Mouse (Mus musculus): Measurements from ENCODE around the gene Cgas. TPM values are rescaled to one million over a fixed set of nuclear protein-coding genes. Genes with fewer than 3 reads are reported as not detected.
"Not testable (repeated sequence)": the region's sequence is repeated elsewhere in the genome, so short reads cannot be mapped to it uniquely, and the experiment has no call there.

The Cgas gene
- polyA plus RNA-seq, 1 experiment from 2014 or later, result 2.5 TPM

GRCm38 (mm10) chr9:78478009-78478605 lies 35.1 kb upstream of the Cgas start:
- H3K9me3 ChIP-seq; ATAC-seq (ENCODE audit: insufficient read depth, low FRiP score, low read depth); H3K9ac ChIP-seq; H3K27me3 ChIP-seq (replicated peaks); H3K4me1 ChIP-seq; H3K4me3 ChIP-seq (replicated peaks); H3K4me2 ChIP-seq: not testable (repeated sequence)
- Histone ChIP-seq H3K27ac (0 out of 2 replicates have a peak overlapping the region, but pooled peaks have one; percentile 22), H3K36me3 (peaks cover 24% of the 10 kb centered on the region)
- 63% methylated on average over 1 of the region's 1 CpGs for WGBS

GRCm38 (mm10) chr9:78477021-78477551 lies 34.0 kb upstream of the Cgas start:
- 7% methylated on average over 5 of the region's 5 CpGs for WGBS
- no peak overlapping the region for H3K4me2 ChIP-seq
- H3K9me3 ChIP-seq, result no peaks in the 10 kb centered on the region
- no peak for ATAC-seq (ENCODE audit: insufficient read depth, low FRiP score, low read depth)
- H3K36me3 ChIP-seq, result peaks cover 24% of the 10 kb centered on the region
- H3K9ac ChIP-seq, result no peak overlapping the region
- H3K27me3 ChIP-seq (replicated peaks), result no peaks in the 10 kb centered on the region
- H3K27ac ChIP-seq, result peak overlapping the region; percentile 14; the same call in 1 of the 2 replicates
- no peak overlapping the region for H3K4me3 ChIP-seq (replicated peaks)
- H3K4me1 ChIP-seq, result no peaks in the 10 kb centered on the region; the same call in 1 of the 2 replicates

- no peak overlapping the region for H3K4me3 ChIP-seq (replicated peaks)
- H3K27me3 ChIP-seq (replicated peaks), result no peaks in the 10 kb centered on the region
- WGBS, result 24% methylated on average over 1 of the region's 1 CpGs
- peaks cover 24% of the 10 kb centered on the region for H3K36me3 ChIP-seq
- no peak overlapping the region for H3K4me2 ChIP-seq
- no peak for ATAC-seq (ENCODE audit: insufficient read depth, low FRiP score, low read depth)
- no peak overlapping the region for H3K9ac ChIP-seq
- peak overlapping the region; percentile 14; the same call in 1 of the 2 replicates for H3K27ac ChIP-seq
- no peaks in the 10 kb centered on the region; the same call in 1 of the 2 replicates for H3K4me1 ChIP-seq
- H3K9me3 ChIP-seq, result no peaks in the 10 kb centered on the region
These were observed 33.5 kb upstream of the Cgas start for GRCm38 (mm10) chr9:78476531-78477020.

GRCm38 (mm10) chr9:78475873-78476272 lies 32.8 kb upstream of the Cgas start:
- Histone ChIP-seq H3K36me3 (peaks cover 24% of the 10 kb centered on the region), H3K27ac (no peak overlapping the region), H3K9me3 (no peaks in the 10 kb centered on the region), H3K9ac (no peak overlapping the region), H3K27me3 (replicated peaks) (no peaks in the 10 kb centered on the region), H3K4me1 (no peaks in the 10 kb centered on the region; the same call in 1 of the 2 replicates), H3K4me3 (replicated peaks) (no peak overlapping the region), H3K4me2 (no peak overlapping the region)
- no peak for ATAC-seq (ENCODE audit: insufficient read depth, low FRiP score, low read depth)
- WGBS, result 87% methylated on average over 4 of the region's 4 CpGs

- WGBS, result 84% methylated on average over 2 of the region's 2 CpGs
These were observed 32.3 kb upstream of the Cgas start for GRCm38 (mm10) chr9:78475383-78475780.

GRCm38 (mm10) chr9:78474771-78475382 lies 31.8 kb upstream of the Cgas start:
- H3K36me3 ChIP-seq, result peaks cover 31% of the 10 kb centered on the region
- no peak overlapping the region for H3K4me3 ChIP-seq (replicated peaks)
- H3K27me3 ChIP-seq (replicated peaks), result no peaks in the 10 kb centered on the region
- H3K9ac ChIP-seq, result no peak overlapping the region
- H3K9me3 ChIP-seq, result no peaks in the 10 kb centered on the region
- no peaks in the 10 kb centered on the region; the same call in 1 of the 2 replicates for H3K4me1 ChIP-seq
- no peak overlapping the region for H3K4me2 ChIP-seq
- no peak for ATAC-seq (ENCODE audit: insufficient read depth, low FRiP score, low read depth)
- no peak overlapping the region for H3K27ac ChIP-seq
- 80% methylated on average over 5 of the region's 5 CpGs for WGBS

More at GRCm38 (mm10) chr9:78475383-78475780, 32.3 kb upstream of the Cgas start:
- H3K27me3 ChIP-seq (replicated peaks), result no peaks in the 10 kb centered on the region
- H3K27ac ChIP-seq, result no peak overlapping the region
- no peak overlapping the region for H3K4me2 ChIP-seq
- ATAC-seq (ENCODE audit: insufficient read depth, low FRiP score, low read depth), result no peak
- peaks cover 28% of the 10 kb centered on the region for H3K36me3 ChIP-seq
- no peak overlapping the region for H3K9ac ChIP-seq
- H3K9me3 ChIP-seq, result no peaks in the 10 kb centered on the region
- H3K4me3 ChIP-seq (replicated peaks), result no peak overlapping the region
- no peaks in the 10 kb centered on the region; the same call in 1 of the 2 replicates for H3K4me1 ChIP-seq

GRCm38 (mm10) chr9:78474270-78474669 lies 31.2 kb upstream of the Cgas start:
- H3K36me3 ChIP-seq, result peaks cover 28% of the 10 kb centered on the region
- 63% methylated on average over 2 of the region's 2 CpGs for WGBS
- no peak overlapping the region for H3K4me2 ChIP-seq
- no peaks in the 10 kb centered on the region for H3K27me3 ChIP-seq (replicated peaks)
- no peak overlapping the region for H3K9ac ChIP-seq
- H3K27ac ChIP-seq, result no peak overlapping the region
- no peak for ATAC-seq (ENCODE audit: insufficient read depth, low FRiP score, low read depth)
- H3K4me1 ChIP-seq, result no peaks in the 10 kb centered on the region; the same call in 1 of the 2 replicates
- no peak overlapping the region for H3K4me3 ChIP-seq (replicated peaks)
- no peaks in the 10 kb centered on the region for H3K9me3 ChIP-seq

GRCm38 (mm10) chr9:78473588-78473987 lies 30.6 kb upstream of the Cgas start:
- peaks cover 24% of the 10 kb centered on the region for H3K36me3 ChIP-seq
- ATAC-seq (ENCODE audit: insufficient read depth, low FRiP score, low read depth), result no peak
- H3K9ac ChIP-seq, result no peak overlapping the region
- H3K4me2 ChIP-seq, result no peak overlapping the region
- WGBS, result 76% methylated on average over 8 of the region's 8 CpGs
- H3K4me3 ChIP-seq (replicated peaks), result no peak overlapping the region
- no peaks in the 10 kb centered on the region for H3K9me3 ChIP-seq
- H3K27ac ChIP-seq, result no peak overlapping the region
- H3K27me3 ChIP-seq (replicated peaks), result no peaks in the 10 kb centered on the region
- no peaks in the 10 kb centered on the region for H3K4me1 ChIP-seq

GRCm38 (mm10) chr9:78465725-78466124 lies 22.7 kb upstream of the Cgas start:
- Histone ChIP-seq H3K27ac (no peak overlapping the region), H3K9ac (no peak overlapping the region), H3K4me2 (no peak overlapping the region), H3K4me1 (no peaks in the 10 kb centered on the region), H3K4me3 (replicated peaks) (no peak overlapping the region), H3K9me3 (no peaks in the 10 kb centered on the region), H3K36me3 (peaks cover 23% of the 10 kb centered on the region), H3K27me3 (replicated peaks) (no peaks in the 10 kb centered on the region)
- 83% methylated on average over 3 of the region's 3 CpGs for WGBS
- ATAC-seq (ENCODE audit: insufficient read depth, low FRiP score, low read depth), result no peak

GRCm38 (mm10) chr9:78463337-78463736 lies 20.3 kb upstream of the Cgas start:
- H3K27me3 ChIP-seq (replicated peaks), result no peaks in the 10 kb centered on the region
- H3K4me2 ChIP-seq, result no peak overlapping the region
- H3K4me1 ChIP-seq, result no peaks in the 10 kb centered on the region
- H3K9ac ChIP-seq, result no peak overlapping the region
- peaks cover 24% of the 10 kb centered on the region for H3K36me3 ChIP-seq
- no peak overlapping the region for H3K4me3 ChIP-seq (replicated peaks)
- no peaks in the 10 kb centered on the region for H3K9me3 ChIP-seq
- 88% methylated on average over 4 of the region's 4 CpGs for WGBS
- no peak for ATAC-seq (ENCODE audit: insufficient read depth, low FRiP score, low read depth)
- no peak overlapping the region for H3K27ac ChIP-seq

GRCm38 (mm10) chr9:78457026-78457425 lies 14.0 kb upstream of the Cgas start:
- Histone ChIP-seq H3K4me1 (no peaks in the 10 kb centered on the region), H3K4me3 (replicated peaks) (no peak overlapping the region), H3K27ac (no peak overlapping the region), H3K9ac (no peak overlapping the region), H3K9me3 (no peaks in the 10 kb centered on the region), H3K27me3 (replicated peaks) (no peaks in the 10 kb centered on the region), H3K4me2 (no peak overlapping the region), H3K36me3 (peaks cover 38% of the 10 kb centered on the region)
- ATAC-seq (ENCODE audit: insufficient read depth, low FRiP score, low read depth), result no peak
- 90% methylated on average over 8 of the region's 8 CpGs for WGBS

GRCm38 (mm10) chr9:78451382-78451781 lies 8.3 kb upstream of the Cgas start:
- peaks cover 20% of the 10 kb centered on the region; the same call in 1 of the 2 replicates for H3K36me3 ChIP-seq
- 82% methylated on average over 4 of the region's 4 CpGs for WGBS
- ATAC-seq (ENCODE audit: insufficient read depth, low FRiP score, low read depth), result no peak

More at GRCm38 (mm10) chr9:78451382-78451781, 8.3 kb upstream of the Cgas start:
- no peaks in the 10 kb centered on the region for H3K27me3 ChIP-seq (replicated peaks)
- H3K9ac ChIP-seq, result no peak overlapping the region
- no peak overlapping the region for H3K27ac ChIP-seq
- no peaks in the 10 kb centered on the region for H3K9me3 ChIP-seq
- H3K4me3 ChIP-seq (replicated peaks), result no peak overlapping the region
- H3K4me2 ChIP-seq, result no peak overlapping the region
- peaks cover 11% of the 10 kb centered on the region for H3K4me1 ChIP-seq

All from stomach, embryonic 15.5 days (tissue).